In the genomic region with DNA sequence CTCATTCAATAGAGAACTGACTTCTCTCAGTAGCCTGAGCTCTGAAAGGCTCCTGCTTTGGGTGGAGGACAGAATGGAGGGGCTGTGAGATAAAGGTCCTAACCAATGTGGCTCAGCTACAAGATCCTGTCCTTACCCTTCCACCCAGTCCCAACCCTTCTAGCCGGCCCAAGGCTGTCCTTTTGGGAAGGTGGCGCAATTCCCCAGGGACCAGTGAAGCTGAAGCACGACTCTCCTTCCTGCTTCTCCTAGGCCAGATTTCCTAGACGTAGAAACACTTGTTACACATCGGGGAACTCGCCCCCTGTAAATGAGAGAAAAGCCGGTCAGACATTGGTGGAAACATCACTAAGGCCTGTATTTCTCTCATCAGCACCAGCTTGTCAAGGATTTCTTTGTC, we compare ENCODE assay signal across 11 mouse cellular contexts.
"Had no signal": no experiment of that assay in that cellular context is flagged by ENCODE, and none has a peak within 500 bp of the region (broad histone marks: within the 10 kb centered on the region; RNA-seq: fewer than 3 reads in every experiment).

No protein-coding gene starts in this region.

- DNase-seq: left cerebral cortex, postnatal 4 days; liver; liver, embryonic 13.5 days; liver, postnatal 0 days; lung, adult 18-20 months; lung, adult 2 months; lung, embryonic 14.5 days; lung, postnatal 10 days; lung, postnatal 14 days; lung, postnatal 36 days; midbrain, embryonic 14.5 days had no signal
